16 mouse cellular contexts compared by ENCODE assay signal in the genomic region with DNA sequence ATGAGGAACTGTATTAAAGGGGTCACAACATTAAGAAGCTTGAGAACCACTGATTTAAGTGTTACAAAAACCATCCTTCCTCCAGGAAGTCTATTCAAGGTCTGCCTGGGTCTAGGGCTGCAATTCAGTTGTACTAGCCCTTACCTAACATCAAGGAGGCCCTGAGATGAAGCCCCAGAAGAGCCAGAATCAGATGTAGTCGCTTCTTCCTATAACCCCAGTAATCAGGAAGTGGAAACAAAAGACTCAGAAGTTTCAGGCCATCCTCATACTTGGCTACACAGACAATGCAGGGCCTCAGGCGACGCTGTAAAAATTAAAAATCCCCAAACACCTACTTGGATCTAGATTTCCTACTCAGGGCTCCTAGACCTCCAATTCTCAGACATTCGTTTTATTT. TPM values are rescaled to one million over a fixed set of nuclear protein-coding genes. Genes with fewer than 3 reads are reported as not detected.
"Had no signal": no experiment of that assay in that cellular context is flagged by ENCODE, and none has a peak within 500 bp of the region (broad histone marks: within the 10 kb centered on the region; RNA-seq: fewer than 3 reads in every experiment).

No protein-coding gene starts in this region.

- H3K9me3 ChIP-seq: limb, embryonic 12.5 days; midbrain, embryonic 13.5 days; neural tube, embryonic 12.5 days had no signal

- H3K27me3 ChIP-seq: limb, embryonic 12.5 days; midbrain, embryonic 13.5 days; neural tube, embryonic 12.5 days had no signal

- H3K4me3 ChIP-seq: layer of hippocampus, adult 2 months; limb, embryonic 12.5 days; midbrain, embryonic 13.5 days; myocyte; neural tube, embryonic 12.5 days had no signal

- H3K36me3 ChIP-seq: limb, embryonic 12.5 days; midbrain, embryonic 13.5 days; neural tube, embryonic 12.5 days had no signal

- H3K9ac ChIP-seq: limb, embryonic 12.5 days; liver, embryonic 14.5 days; midbrain, embryonic 13.5 days; neural tube, embryonic 12.5 days had no signal

- DNase-seq: kidney, adult 11 months; kidney, adult 9 months; kidney, postnatal 36 days; liver; lung, adult 2 months; lung, postnatal 4 days; retina, postnatal 1 day; thymus, adult 18-20 months had no signal

- H3K4me2 ChIP-seq: limb, embryonic 12.5 days; midbrain, embryonic 13.5 days; neural tube, embryonic 12.5 days had no signal

- H3K27ac ChIP-seq: kidney, postnatal 0 days; limb, embryonic 12.5 days; liver, embryonic 14.5 days; midbrain, embryonic 13.5 days; neural tube, embryonic 12.5 days had no signal

- ATAC-seq: lung, postnatal 0 days; midbrain, embryonic 13.5 days had no signal

RNA-seq across cellular contexts. Expression of gene Ptprc, which starts 37.8 kb away (rescaled TPM):
- polyA plus RNA-seq: myocyte had no signal
